Mouse (Mus musculus): Measurements from ENCODE around the gene Topbp1. TPM values are rescaled to one million over a fixed set of nuclear protein-coding genes. Genes with fewer than 3 reads are reported as not detected.

The Topbp1 gene
- polyA plus RNA-seq, 1 experiment from 2014 or later, result 75.6 TPM

DNA sequence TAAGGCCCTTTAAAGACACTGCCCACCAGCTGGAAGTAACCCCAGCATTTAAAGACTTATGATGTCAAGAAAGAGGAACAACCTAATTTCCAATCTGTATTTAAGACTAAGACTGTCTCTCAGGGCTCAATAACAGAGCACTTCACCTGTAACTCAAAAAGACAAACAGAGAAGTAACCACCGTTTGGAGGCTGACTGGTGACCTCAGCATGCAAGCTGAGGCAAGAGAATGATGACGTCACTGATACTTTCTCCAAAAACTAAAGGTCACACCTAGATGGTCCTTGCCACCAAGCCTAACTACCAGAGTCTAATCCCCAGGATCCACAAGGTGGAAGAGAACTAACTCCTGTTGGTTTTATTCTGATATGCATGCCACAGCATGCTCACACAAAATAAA, 55.6 kb downstream of the Topbp1 start:
- H3K4me3 ChIP-seq (ENCODE audit: low read depth, low read length), result no peak overlapping the region
- 86% methylated on average over 2 of the region's 2 CpGs for WGBS
- no peak for ATAC-seq (ENCODE audit: low FRiP score)

GRCm38 (mm10) chr9:103363088-103363487, 58.1 kb downstream of the Topbp1 start:
- no peak for ATAC-seq (ENCODE audit: low FRiP score)
- no peaks in the 10 kb centered on the region for H3K27me3 ChIP-seq (ENCODE audit: control insufficient read depth, insufficient read depth, low read length)
- no peak for DNase-seq (ENCODE audit: low spot score)
- WGBS, result 74% methylated on average over 6 of the region's 6 CpGs
- H3K4me2 ChIP-seq (replicated peaks; ENCODE audit: low read depth, low read length), result peak overlapping the region; percentile 89; the same call in 1 of the 2 replicates
- peaks cover 6% of the 10 kb centered on the region for H3K4me1 ChIP-seq (replicated peaks; ENCODE audit: control insufficient read depth, insufficient read depth, low read length)
- H3K36me3 ChIP-seq (ENCODE audit: control insufficient read depth, insufficient read depth, low read length), result peaks cover 3% of the 10 kb centered on the region; the same call in 1 of the 2 replicates
- H3K27ac ChIP-seq (ENCODE audit: low read depth, low read length), result no peak overlapping the region
- no peak overlapping the region for H3K9ac ChIP-seq (ENCODE audit: low read depth, low read length)
- no peaks in the 10 kb centered on the region for H3K9me3 ChIP-seq (ENCODE audit: control insufficient read depth, low read length)
- H3K4me3 ChIP-seq (ENCODE audit: low read depth, low read length), result peak overlapping the region; percentile 89

More for the DNA sequence above, 55.6 kb downstream of the Topbp1 start:
- DNase-seq (ENCODE audit: low spot score), result no peak
- 0 out of 2 replicates have a peak, but pooled peaks cover 3% of the 10 kb centered on the region for H3K4me1 ChIP-seq (replicated peaks; ENCODE audit: control insufficient read depth, insufficient read depth, low read length)
- no peaks in the 10 kb centered on the region for H3K27me3 ChIP-seq (ENCODE audit: control insufficient read depth, insufficient read depth, low read length)
- no peak overlapping the region for H3K9ac ChIP-seq (ENCODE audit: low read depth, low read length)
- no peak overlapping the region for H3K27ac ChIP-seq (ENCODE audit: low read depth, low read length)
- H3K9me3 ChIP-seq (ENCODE audit: control insufficient read depth, low read length), result no peaks in the 10 kb centered on the region
- H3K36me3 ChIP-seq (ENCODE audit: control insufficient read depth, insufficient read depth, low read length), result peaks cover 3% of the 10 kb centered on the region; the same call in 1 of the 2 replicates
- H3K4me2 ChIP-seq (replicated peaks; ENCODE audit: low read depth, low read length), result no peak overlapping the region

GRCm38 (mm10) chr9:103363730-103364417, 58.9 kb downstream of the Topbp1 start:
- Histone ChIP-seq H3K4me3 (ENCODE audit: low read depth, low read length) (peak overlapping the region; percentile 89), H3K27me3 (ENCODE audit: control insufficient read depth, insufficient read depth, low read length) (no peaks in the 10 kb centered on the region), H3K9ac (ENCODE audit: low read depth, low read length) (peak overlapping the region; percentile 96), H3K4me2 (replicated peaks; ENCODE audit: low read depth, low read length) (peak overlapping the region; percentile 89), H3K36me3 (ENCODE audit: control insufficient read depth, insufficient read depth, low read length) (0 out of 2 replicates have a peak, but pooled peaks cover 3% of the 10 kb centered on the region), H3K4me1 (replicated peaks; ENCODE audit: control insufficient read depth, insufficient read depth, low read length) (peaks cover 6% of the 10 kb centered on the region), H3K9me3 (ENCODE audit: control insufficient read depth, low read length) (no peaks in the 10 kb centered on the region), H3K27ac (ENCODE audit: low read depth, low read length) (no peak overlapping the region)
- 2% methylated on average over 21 of the region's 21 CpGs for WGBS
- no peak for ATAC-seq (ENCODE audit: low FRiP score)
- peak; percentile 57 for DNase-seq (ENCODE audit: low spot score)

DNA sequence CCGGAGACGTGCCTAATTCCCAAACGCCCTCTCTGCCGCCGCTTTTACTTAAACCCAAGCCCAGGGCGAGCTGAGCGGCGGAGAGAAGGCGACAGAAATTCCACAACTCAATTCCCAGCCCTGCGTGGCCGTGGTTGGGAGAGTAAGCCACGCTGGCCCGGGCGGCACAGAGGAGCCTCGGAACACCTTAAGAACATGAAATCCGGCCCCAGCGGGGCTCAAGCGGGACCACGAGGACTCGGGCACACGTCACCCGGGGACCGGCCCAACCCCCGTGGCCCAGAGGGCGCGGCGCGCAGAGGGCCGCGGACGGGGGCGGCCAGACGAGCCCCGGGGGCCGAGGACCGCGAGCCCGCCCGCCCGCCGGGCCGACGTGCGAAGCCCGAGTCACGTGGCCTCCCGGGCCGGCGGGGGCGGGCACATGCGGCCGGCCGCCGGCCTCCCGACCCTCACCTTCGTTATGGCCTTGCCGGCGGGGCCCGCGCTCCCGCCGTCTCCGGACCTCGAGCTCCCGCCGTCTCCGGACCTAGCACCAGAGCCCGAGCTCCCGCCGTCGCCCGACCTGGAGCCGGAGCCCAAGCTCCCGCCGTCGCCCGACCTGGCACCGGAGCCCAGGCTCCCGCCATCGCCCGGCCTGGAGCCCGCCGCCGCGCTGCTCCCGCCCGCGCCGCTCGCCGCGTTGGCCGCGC, 59.7 kb downstream of the Topbp1 start:
- peak overlapping the region; percentile 96 for H3K9ac ChIP-seq (ENCODE audit: low read depth, low read length)
- H3K4me3 ChIP-seq (ENCODE audit: low read depth, low read length), result peak overlapping the region; percentile 89
- ATAC-seq (ENCODE audit: low FRiP score), result peak; percentile 37
- no peaks in the 10 kb centered on the region for H3K27me3 ChIP-seq (ENCODE audit: control insufficient read depth, insufficient read depth, low read length)
- DNase-seq (ENCODE audit: low spot score), result peak; percentile 64
- H3K9me3 ChIP-seq (ENCODE audit: control insufficient read depth, low read length), result no peaks in the 10 kb centered on the region
- peak overlapping the region; percentile 89 for H3K4me2 ChIP-seq (replicated peaks; ENCODE audit: low read depth, low read length)
- 5% methylated on average over 56 of the region's 94 CpGs for WGBS
- 0 out of 2 replicates have a peak, but pooled peaks cover 3% of the 10 kb centered on the region for H3K36me3 ChIP-seq (ENCODE audit: control insufficient read depth, insufficient read depth, low read length)
- H3K27ac ChIP-seq (ENCODE audit: low read depth, low read length), result peak overlapping the region; percentile 95
- peaks cover 7% of the 10 kb centered on the region for H3K4me1 ChIP-seq (replicated peaks; ENCODE audit: control insufficient read depth, insufficient read depth, low read length)

DNA sequence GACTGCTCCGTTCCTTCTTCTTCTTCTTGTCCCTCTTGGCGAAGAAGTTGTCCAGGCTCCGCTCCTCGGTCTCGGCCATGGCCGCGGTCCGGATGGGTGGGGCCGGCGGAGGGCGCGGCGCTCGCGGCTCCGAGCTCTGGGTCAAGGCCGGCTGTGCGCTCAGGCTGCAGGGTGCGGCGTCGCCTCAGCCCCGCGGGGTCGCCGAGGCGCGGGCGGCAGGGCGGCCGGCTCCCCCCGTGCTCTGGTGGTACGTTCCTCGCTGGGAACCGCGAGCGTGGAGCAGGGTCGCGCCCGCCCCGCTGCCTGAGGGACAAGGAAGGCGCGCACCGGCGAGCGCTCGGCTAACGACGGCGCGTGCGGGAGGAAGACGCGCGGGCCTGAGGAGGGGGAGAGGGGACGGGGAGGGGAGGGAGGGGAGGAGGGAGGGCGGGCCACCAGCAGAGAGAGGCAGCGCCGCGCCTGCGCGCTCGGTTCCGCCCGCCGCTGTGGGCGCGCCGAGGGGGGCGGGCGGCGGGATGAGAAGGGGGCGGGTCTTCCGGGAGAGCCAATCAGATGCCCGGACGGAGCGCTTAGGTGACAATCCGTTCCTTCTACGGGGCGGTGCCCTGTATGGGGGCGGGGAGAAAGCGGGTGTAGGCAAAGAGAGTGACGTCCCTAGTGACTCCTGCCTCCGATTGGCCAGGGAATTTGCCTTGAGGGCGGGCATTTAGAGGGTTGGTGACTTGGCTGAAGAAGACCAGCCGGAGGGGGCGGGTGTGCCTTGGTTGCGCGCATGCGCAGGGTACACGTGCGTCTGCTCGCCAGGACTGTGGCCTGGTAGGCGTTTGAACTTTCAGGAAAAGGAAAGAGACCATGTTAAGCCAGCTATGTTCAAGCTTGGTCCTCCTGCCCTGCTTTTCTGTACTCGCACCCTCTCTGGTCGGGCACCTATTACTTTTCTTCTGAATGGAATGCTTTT, 60.6 kb downstream of the Topbp1 start, which contains the start of gene Cdv3:
Gene Cdv3 (minus strand): TSS at position 551 of the 958 bp plus-strand sequence.
- ATAC-seq (ENCODE audit: low FRiP score), result peak; percentile 98
- peak within 1 kb of the TSS; percentile 89 for H3K4me2 ChIP-seq (replicated peaks; ENCODE audit: low read depth, low read length)

DNA sequence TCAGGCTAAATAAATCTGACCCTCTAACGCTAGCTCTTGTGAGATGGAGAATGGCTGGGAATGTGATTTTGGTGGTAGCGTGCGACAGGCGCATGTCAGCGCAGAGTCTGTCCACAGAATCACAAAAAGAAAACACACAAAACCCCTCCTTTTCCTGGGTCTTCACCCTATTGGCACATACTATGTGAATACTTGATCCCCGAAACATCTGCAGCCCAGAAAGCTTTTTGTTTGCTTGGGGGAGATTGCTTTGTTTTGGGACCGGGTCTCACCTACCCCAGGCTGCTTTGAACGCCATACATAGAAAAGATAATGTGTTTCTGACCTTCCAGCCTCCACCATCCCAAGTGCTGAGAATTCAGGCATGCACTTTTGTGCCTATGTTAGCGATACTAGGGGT, 61.3 kb downstream of the Topbp1 start:
- ATAC-seq (ENCODE audit: low FRiP score) (no peak; the same call in 1 of the 2 replicates), DNase-seq (ENCODE audit: low spot score) (no peak)
- H3K4me1 ChIP-seq (replicated peaks; ENCODE audit: control insufficient read depth, insufficient read depth, low read length), result peaks cover 8% of the 10 kb centered on the region
- H3K27me3 ChIP-seq (ENCODE audit: control insufficient read depth, insufficient read depth, low read length), result no peaks in the 10 kb centered on the region
- 60% methylated on average over 9 of the region's 9 CpGs for WGBS
- H3K36me3 ChIP-seq (ENCODE audit: control insufficient read depth, insufficient read depth, low read length), result 0 out of 2 replicates have a peak, but pooled peaks cover 3% of the 10 kb centered on the region
- no peak overlapping the region for H3K27ac ChIP-seq (ENCODE audit: low read depth, low read length)
- H3K4me2 ChIP-seq (replicated peaks; ENCODE audit: low read depth, low read length), result peak overlapping the region; percentile 48
- peak overlapping the region; percentile 7; the same call in 1 of the 2 replicates for H3K9ac ChIP-seq (ENCODE audit: low read depth, low read length)
- H3K9me3 ChIP-seq (ENCODE audit: control insufficient read depth, low read length), result no peaks in the 10 kb centered on the region
- peak overlapping the region; percentile 21; the same call in 1 of the 2 replicates for H3K4me3 ChIP-seq (ENCODE audit: low read depth, low read length)

More for the DNA sequence above, 60.6 kb downstream of the Topbp1 start, which contains the start of gene Cdv3:
- WGBS, result 2% methylated on average over 59 of the region's 95 CpGs
- Histone ChIP-seq H3K4me1 (replicated peaks; ENCODE audit: control insufficient read depth, insufficient read depth, low read length) (peaks cover 8% of the 10 kb centered on the region), H3K36me3 (ENCODE audit: control insufficient read depth, insufficient read depth, low read length) (0 out of 2 replicates have a peak, but pooled peaks cover 3% of the 10 kb centered on the region), H3K9me3 (ENCODE audit: control insufficient read depth, low read length) (no peaks in the 10 kb centered on the region), H3K9ac (ENCODE audit: low read depth, low read length) (peak within 1 kb of the TSS; percentile 96), H3K4me3 (ENCODE audit: low read depth, low read length) (peak within 1 kb of the TSS; percentile 89), H3K27me3 (ENCODE audit: control insufficient read depth, insufficient read depth, low read length) (no peaks in the 10 kb centered on the region), H3K27ac (ENCODE audit: low read depth, low read length) (peak within 1 kb of the TSS; percentile 95)
- DNase-seq (ENCODE audit: low spot score), result peak; percentile 99

DNA sequence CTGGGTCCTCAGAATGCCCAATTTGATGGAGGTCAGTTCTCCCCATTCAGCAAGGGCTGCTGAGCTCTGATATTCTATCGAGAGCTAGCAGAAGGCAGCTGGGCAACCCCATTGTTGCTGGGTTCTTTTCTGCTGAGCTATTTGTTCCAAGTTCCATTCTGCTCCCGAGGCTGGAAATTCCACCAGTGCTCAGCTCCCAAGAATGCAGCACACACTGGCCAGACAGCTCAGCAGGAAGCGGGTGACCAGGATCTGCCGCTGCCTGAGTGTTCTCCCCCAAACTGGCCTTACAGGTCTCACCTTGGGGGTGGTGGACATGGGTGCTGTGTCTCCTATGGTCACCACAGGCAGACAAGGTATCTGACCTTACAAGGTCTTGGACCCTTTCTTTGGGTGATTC, 64.9 kb downstream of the Topbp1 start:
- no peak overlapping the region for H3K4me2 ChIP-seq (replicated peaks; ENCODE audit: low read depth, low read length)
- H3K4me3 ChIP-seq (ENCODE audit: low read depth, low read length), result no peak overlapping the region
- no peaks in the 10 kb centered on the region for H3K9me3 ChIP-seq (ENCODE audit: control insufficient read depth, low read length)
- peaks cover 6% of the 10 kb centered on the region for H3K4me1 ChIP-seq (replicated peaks; ENCODE audit: control insufficient read depth, insufficient read depth, low read length)
- no peak for DNase-seq (ENCODE audit: low spot score)
- no peak overlapping the region for H3K9ac ChIP-seq (ENCODE audit: low read depth, low read length)
- ATAC-seq (ENCODE audit: low FRiP score), result no peak
- H3K27ac ChIP-seq (ENCODE audit: low read depth, low read length), result peak overlapping the region; percentile 24; the same call in 1 of the 2 replicates
- WGBS, result 60% methylated on average over 4 of the region's 4 CpGs
- H3K27me3 ChIP-seq (ENCODE audit: control insufficient read depth, insufficient read depth, low read length), result no peaks in the 10 kb centered on the region
- no peaks in the 10 kb centered on the region for H3K36me3 ChIP-seq (ENCODE audit: control insufficient read depth, insufficient read depth, low read length)
